Mouse (Mus musculus) neural tube, embryonic 15.5 days (tissue): ENCODE data around the gene Pkig. TPM values are rescaled to one million over a fixed set of nuclear protein-coding genes. Genes with fewer than 3 reads are reported as not detected.

Experiments used
- ATAC-seq: fragments of 200-750 bp; cut with Nextera tagmentation; 2 replicates; pipeline ENCODE4 v1.8.0; 2017; ENCODE audit warnings: mild to moderate bottlenecking, moderate TSS enrichment, moderate library complexity; ENCODE audit not compliant: low FRiP score
- H3K27ac ChIP-seq: fragments of 300-500 bp; sonication (generic); replicated peaks from 2 replicates; pipeline ENCODE4 v1.5.1; 2015; ENCODE audit warnings: mild to moderate bottlenecking, inconsistent platforms
- H3K27me3 ChIP-seq: fragments of 300-500 bp; sonication (generic); replicated peaks from 2 replicates; pipeline ENCODE4 v1.6.1; 2015; ENCODE audit warnings: inconsistent platforms
- H3K36me3 ChIP-seq: fragments of 300-500 bp; sonication (generic); 2 replicates; pipeline ENCODE4 v1.6.1; 2015; ENCODE audit warnings: inconsistent platforms
- H3K4me1 ChIP-seq: fragments of 300-500 bp; sonication (generic); 2 replicates; pipeline ENCODE4 v1.6.1; 2015; ENCODE audit warnings: inconsistent platforms
- H3K4me2 ChIP-seq: fragments of 300-500 bp; sonication (generic); 2 replicates; pipeline ENCODE4 v1.6.1; 2015; ENCODE audit warnings: inconsistent platforms, mild to moderate bottlenecking, moderate library complexity
- H3K4me3 ChIP-seq: fragments of 300-500 bp; sonication (generic); replicated peaks from 2 replicates; pipeline ENCODE4 v1.5.1; 2015; ENCODE audit warnings: mild to moderate bottlenecking, inconsistent platforms
- H3K9ac ChIP-seq: fragments of 300-500 bp; sonication (generic); replicated peaks from 2 replicates; pipeline ENCODE4 v1.6.1; 2015; ENCODE audit warnings: mild to moderate bottlenecking, inconsistent platforms
- H3K9me3 ChIP-seq: fragments of 300-500 bp; sonication (generic); replicated peaks from 2 replicates; pipeline ENCODE4 v1.6.1; 2016; ENCODE audit warnings: inconsistent platforms
- WGBS: fragments of 180-500 bp; shearing (Covaris S2); methylation state at CpG from one replicate; pipeline ENCODE4 v1.1.7; 2015; ENCODE audit warnings: mixed read lengths; 5-methylcytosine and 5-hydroxymethylcytosine counted together
- polyA plus RNA-seq: library from polyadenylated mRNA; unstranded; fragments of >200 nt; fragmentation: Nextera tagmentation; extraction: Ambion mirVana; gene quantifications from 2 replicates; pipeline ENCODE4 v1.2.1, GENCODE M21; 2015

Gene Pkig
- polyA plus RNA-seq, 1 experiment from 2014 or later, result 107 TPM

DNA sequence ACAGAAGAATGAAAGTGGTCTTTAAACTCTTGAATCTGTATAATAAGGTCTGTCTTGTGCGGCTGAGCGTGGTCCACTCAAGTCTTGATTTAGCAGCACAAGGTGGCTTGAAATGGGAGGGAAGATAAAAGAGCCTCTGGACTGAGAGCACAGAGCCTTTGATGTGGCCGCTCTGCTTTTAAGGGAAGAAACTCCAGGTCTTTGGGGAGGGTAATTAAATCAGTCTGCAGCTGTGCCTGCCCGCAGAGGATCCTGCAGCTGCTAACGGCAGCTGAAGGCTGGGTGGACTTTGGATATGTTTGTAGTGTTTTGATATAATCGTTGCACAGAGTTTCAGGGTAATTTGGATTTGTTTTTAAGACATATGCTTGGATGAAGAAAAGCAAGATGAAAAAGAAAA is 58.7 kb downstream of the Pkig start:
- no peak overlapping the region for H3K9ac ChIP-seq

DNA sequence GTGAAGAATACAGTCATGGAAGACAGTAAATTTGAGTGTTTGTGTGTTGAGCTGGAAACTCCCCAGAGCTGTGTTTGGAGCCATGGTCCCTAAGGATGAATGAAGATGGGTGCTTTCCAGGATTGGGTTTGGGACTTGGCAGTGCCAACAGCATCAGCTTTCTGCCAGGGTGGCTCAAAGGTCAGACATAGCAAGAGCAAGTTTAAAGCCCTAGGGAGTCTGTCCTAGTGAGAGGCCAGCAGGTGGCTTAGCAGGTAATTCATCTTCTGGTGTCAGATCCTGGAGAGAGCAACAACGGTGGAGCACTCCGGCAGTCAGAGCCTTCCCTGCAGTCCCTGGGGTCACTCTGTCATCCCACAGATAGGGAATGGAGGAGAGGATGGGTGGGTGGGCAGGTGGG is 60.3 kb downstream of the Pkig start:
- no peak overlapping the region; the same call in 1 of the 2 replicates for H3K27ac ChIP-seq
- no peak overlapping the region for H3K9ac ChIP-seq
- no peak for ATAC-seq
- H3K9me3 ChIP-seq, result no peaks in the 10 kb centered on the region
- no peaks in the 10 kb centered on the region for H3K27me3 ChIP-seq
- H3K36me3 ChIP-seq, result no peaks in the 10 kb centered on the region; the same call in 1 of the 2 replicates
- no peak overlapping the region for H3K4me2 ChIP-seq
- no peak overlapping the region for H3K4me3 ChIP-seq
- H3K4me1 ChIP-seq, result peaks cover 25% of the 10 kb centered on the region
- WGBS, result 10% methylated on average over 2 of the region's 2 CpGs

More for the DNA sequence above, 58.7 kb downstream of the Pkig start:
- Histone ChIP-seq H3K27ac (no peak overlapping the region), H3K4me3 (no peak overlapping the region), H3K27me3 (no peaks in the 10 kb centered on the region), H3K9me3 (no peaks in the 10 kb centered on the region), H3K4me1 (peaks cover 12% of the 10 kb centered on the region), H3K36me3 (no peaks in the 10 kb centered on the region), H3K4me2 (no peak overlapping the region)
- no peak for ATAC-seq
- 10% methylated on average over 6 of the region's 6 CpGs for WGBS

DNA sequence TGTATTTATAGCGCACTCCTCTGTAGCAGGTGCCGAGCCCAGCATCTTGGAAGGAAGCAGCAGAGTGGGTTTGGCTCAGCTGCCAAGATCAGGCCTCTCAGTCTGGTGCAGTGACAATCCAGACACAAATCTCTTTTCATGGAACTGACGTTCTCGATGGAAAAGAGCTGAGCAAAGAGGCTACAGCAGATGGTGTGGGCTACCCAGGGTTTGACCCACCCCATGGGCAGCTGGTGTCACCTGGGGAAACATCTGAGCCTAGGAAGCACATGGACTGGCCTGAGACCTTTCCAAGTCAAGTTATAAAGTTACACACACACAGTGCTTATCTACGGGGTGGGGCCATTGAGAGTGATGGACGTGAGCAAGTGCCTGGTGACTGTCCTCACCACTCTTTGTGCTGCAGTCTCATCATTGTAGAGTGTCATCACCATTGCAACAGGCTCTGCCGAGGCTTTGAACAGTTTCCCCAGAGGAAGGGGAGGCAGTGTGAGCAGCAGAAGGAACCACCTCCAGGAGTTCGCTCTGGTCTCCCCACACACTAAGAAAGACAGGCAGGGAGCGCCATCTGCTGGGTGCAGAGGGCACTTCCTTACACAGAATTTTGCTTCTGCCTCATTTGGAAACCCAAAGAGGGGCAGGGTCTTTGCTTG is 60.9 kb downstream of the Pkig start:
- H3K9me3 ChIP-seq, result no peaks in the 10 kb centered on the region
- H3K27me3 ChIP-seq, result no peaks in the 10 kb centered on the region
- 29% methylated on average over 9 of the region's 9 CpGs for WGBS
- H3K4me2 ChIP-seq, result no peak overlapping the region
- H3K4me3 ChIP-seq, result no peak overlapping the region
- ATAC-seq, result peak; percentile 86
- no peak overlapping the region for H3K9ac ChIP-seq
- H3K27ac ChIP-seq, result no peak overlapping the region; the same call in 1 of the 2 replicates
- no peaks in the 10 kb centered on the region; the same call in 1 of the 2 replicates for H3K36me3 ChIP-seq
- H3K4me1 ChIP-seq, result peaks cover 25% of the 10 kb centered on the region

DNA sequence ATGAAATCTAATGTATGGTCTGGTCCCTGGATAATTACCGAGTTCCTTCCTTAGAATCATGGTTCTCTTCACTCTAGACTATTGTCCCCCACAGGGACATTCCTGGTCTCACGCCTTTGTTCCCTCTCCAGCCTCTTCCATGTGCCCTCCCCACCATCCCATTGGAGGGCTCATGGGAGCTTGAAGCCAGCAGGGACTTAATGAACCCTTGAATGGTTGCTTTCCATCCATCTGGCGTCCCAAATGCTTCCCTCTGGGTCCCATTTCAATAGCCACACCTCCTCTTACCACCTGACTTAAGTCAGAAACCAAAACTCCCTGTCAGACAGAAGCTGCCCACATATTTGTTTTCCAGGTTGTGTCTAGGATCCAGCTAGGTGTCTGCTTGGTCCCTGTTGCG is 61.4 kb downstream of the Pkig start:
- Histone ChIP-seq H3K27ac (no peak overlapping the region), H3K4me3 (no peak overlapping the region), H3K9me3 (no peaks in the 10 kb centered on the region), H3K4me2 (no peak overlapping the region), H3K4me1 (peaks cover 25% of the 10 kb centered on the region), H3K27me3 (no peaks in the 10 kb centered on the region), H3K9ac (no peak overlapping the region), H3K36me3 (no peaks in the 10 kb centered on the region; the same call in 1 of the 2 replicates)
- WGBS, result 41% methylated on average over 4 of the region's 4 CpGs
- peak; percentile 18; the same call in 1 of the 2 replicates for ATAC-seq

DNA sequence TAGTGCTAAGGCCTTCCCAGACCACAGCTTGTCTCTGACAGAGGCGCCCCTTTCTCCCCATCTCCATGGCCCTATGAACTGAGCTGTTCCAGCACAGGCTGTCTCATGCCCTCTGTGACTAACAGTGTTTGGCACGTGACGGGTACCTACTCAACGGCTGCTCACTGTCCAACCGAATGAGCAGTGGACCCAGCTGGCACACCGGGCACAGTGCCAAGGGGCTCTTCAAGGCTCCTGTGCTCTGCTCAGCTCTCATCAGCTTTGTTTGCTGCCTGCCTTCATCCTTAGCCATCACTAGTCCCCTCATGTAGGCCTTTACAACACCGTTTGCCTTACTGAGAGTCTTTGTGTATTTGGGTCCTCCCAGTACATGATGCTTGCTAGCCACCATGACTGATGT is 64.4 kb downstream of the Pkig start:
- H3K27ac ChIP-seq, result peak overlapping the region; percentile 71
- H3K36me3 ChIP-seq, result no peaks in the 10 kb centered on the region; the same call in 1 of the 2 replicates
- H3K9ac ChIP-seq, result no peak overlapping the region
- no peak overlapping the region for H3K4me2 ChIP-seq
- peaks cover 31% of the 10 kb centered on the region for H3K4me1 ChIP-seq
- H3K9me3 ChIP-seq, result no peaks in the 10 kb centered on the region
- ATAC-seq, result peak; percentile 48; the same call in 1 of the 2 replicates
- H3K4me3 ChIP-seq, result no peak overlapping the region
- WGBS, result 37% methylated on average over 7 of the region's 7 CpGs
- H3K27me3 ChIP-seq, result no peaks in the 10 kb centered on the region

DNA sequence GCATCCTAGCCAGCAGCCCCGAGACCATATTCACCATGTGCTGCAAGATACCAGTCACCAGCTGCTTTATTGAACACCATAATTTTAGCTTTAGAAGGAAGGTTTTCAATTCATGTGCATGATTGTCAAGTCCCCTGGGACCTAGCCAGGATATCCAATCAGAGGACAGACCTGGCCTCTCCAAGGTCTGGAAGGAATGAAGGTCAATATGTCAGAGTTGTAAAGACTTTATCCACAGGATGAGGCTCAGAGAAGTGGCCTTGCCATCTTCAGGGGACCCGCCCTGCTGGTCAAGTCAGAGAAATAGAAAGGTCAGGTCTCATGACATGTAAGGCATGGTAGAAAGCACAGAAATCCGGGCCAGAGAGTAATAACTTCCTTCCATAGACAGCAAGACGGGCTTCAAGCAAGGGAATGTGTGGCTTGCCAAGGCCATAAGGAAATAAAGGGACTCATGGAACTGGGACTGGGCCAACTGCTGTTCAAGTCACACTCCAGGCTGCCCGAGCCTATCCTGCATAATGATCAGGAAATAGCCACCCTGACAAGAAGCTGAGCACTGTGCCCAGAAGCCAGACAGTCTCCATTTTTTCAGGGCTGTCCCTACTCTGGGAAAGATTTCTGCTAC is 68.7 kb downstream of the Pkig start:
- no peak overlapping the region for H3K9ac ChIP-seq
- H3K27ac ChIP-seq, result no peak overlapping the region
- WGBS, result 62% methylated on average over 5 of the region's 5 CpGs
- no peaks in the 10 kb centered on the region for H3K27me3 ChIP-seq
- no peaks in the 10 kb centered on the region; the same call in 1 of the 2 replicates for H3K36me3 ChIP-seq
- no peaks in the 10 kb centered on the region for H3K9me3 ChIP-seq
- no peak overlapping the region for H3K4me3 ChIP-seq
- H3K4me2 ChIP-seq, result no peak overlapping the region
- no peak for ATAC-seq
- peaks cover 21% of the 10 kb centered on the region for H3K4me1 ChIP-seq

DNA sequence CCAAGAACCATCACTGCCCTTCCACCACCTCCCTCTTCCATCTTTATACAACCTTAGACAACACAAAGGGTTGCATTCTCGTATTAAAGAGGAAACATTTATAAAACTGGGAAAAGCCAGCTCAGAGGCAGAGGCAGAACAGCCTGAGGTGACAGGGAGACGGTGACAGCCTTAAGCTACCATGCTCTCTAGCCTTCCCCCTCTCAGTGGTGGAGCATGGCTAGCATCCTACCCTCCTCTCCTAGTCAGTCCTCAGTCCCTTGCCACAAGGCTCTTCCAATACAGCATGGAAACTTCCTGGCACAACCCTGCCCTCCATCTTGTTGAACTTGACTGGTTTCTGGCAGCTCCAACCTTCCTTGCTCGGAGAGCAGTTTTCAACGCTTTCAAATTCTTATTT is 70.1 kb downstream of the Pkig start:
- Histone ChIP-seq H3K36me3 (no peaks in the 10 kb centered on the region; the same call in 1 of the 2 replicates), H3K4me1 (peaks cover 8% of the 10 kb centered on the region; the same call in 1 of the 2 replicates), H3K9ac (no peak overlapping the region), H3K9me3 (no peaks in the 10 kb centered on the region), H3K4me2 (no peak overlapping the region), H3K27ac (no peak overlapping the region), H3K27me3 (no peaks in the 10 kb centered on the region), H3K4me3 (no peak overlapping the region)
- no peak for ATAC-seq
- WGBS, result 88% methylated on average over 4 of the region's 4 CpGs

DNA sequence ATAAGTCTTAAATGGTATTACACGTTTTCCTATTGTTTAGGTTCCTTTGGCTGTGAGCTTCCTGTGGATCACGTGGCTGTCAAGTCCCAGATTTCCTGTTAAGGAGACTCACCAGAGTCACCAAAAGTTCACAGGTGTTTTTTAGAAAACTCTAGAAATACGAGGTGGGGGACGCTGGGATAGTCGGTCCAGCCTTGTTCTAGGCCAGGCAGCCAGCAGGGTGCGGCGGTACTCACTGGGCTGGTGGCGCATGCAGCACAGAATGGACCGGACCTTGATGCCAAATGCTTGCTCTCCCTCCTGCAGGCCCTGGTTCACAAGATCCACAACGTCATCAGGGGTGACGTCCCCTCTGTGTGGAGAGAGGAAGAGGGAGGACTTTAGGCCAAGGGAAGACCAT is 73.8 kb downstream of the Pkig start:
- Histone ChIP-seq H3K36me3 (no peaks in the 10 kb centered on the region; the same call in 1 of the 2 replicates), H3K4me3 (no peak overlapping the region), H3K9ac (no peak overlapping the region), H3K9me3 (no peaks in the 10 kb centered on the region), H3K4me1 (0 out of 2 replicates have a peak, but pooled peaks cover under 1% of the 10 kb centered on the region), H3K27me3 (no peaks in the 10 kb centered on the region), H3K27ac (no peak overlapping the region), H3K4me2 (no peak overlapping the region)
- ATAC-seq, result no peak
- 87% methylated on average over 11 of the region's 11 CpGs for WGBS

DNA sequence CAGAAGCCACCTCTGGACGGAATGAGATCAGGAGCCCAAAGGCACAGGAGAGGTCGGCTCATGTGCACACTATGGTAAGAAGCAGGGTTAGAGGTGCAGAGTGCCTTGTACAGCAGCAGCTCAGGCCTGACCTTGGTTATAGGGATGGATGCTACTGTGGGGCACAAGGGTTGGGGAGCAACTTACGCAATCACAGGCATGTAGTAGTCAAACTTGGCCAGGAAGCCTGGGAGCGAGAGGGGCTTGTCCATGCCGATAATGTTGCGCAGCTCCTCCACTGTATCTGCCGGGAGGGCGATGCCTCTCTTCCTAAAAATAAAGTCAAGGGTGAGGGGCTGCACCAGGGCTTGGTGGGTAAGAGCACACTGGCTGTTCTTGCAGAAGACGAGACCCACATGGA is 77.0 kb downstream of the Pkig start:
- ATAC-seq, result no peak
- no peak overlapping the region for H3K27ac ChIP-seq
- no peaks in the 10 kb centered on the region; the same call in 1 of the 2 replicates for H3K36me3 ChIP-seq
- H3K4me2 ChIP-seq, result no peak overlapping the region
- WGBS, result 92% methylated on average over 9 of the region's 9 CpGs
- H3K27me3 ChIP-seq, result no peaks in the 10 kb centered on the region
- H3K9ac ChIP-seq, result no peak overlapping the region
- H3K4me3 ChIP-seq, result no peak overlapping the region
- no peaks in the 10 kb centered on the region for H3K4me1 ChIP-seq
- no peaks in the 10 kb centered on the region for H3K9me3 ChIP-seq

DNA sequence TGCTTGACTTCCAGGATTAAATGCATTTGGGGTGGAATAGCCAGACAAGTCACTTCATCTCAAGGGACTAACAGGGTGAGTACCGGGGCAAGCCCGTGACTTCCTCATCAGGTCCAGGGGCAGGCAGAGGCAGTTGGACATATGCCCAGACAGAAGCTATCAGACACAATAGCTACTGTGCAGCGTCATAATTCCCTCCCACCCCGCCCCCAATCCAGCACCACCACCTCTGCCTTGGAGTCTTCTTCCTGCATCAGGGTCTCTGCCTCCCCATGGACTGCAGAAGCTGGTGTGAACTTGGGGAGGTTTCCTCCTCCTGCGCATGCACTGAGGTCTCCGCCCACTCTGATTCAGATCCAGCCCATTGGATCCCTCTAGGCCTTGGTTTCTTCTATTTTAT is 77.8 kb downstream of the Pkig start:
- Histone ChIP-seq H3K36me3 (no peaks in the 10 kb centered on the region), H3K9ac (no peak overlapping the region), H3K4me2 (no peak overlapping the region), H3K27ac (no peak overlapping the region), H3K4me1 (no peaks in the 10 kb centered on the region), H3K9me3 (no peaks in the 10 kb centered on the region), H3K4me3 (no peak overlapping the region), H3K27me3 (no peaks in the 10 kb centered on the region)
- WGBS, result 71% methylated on average over 6 of the region's 6 CpGs
- no peak for ATAC-seq

DNA sequence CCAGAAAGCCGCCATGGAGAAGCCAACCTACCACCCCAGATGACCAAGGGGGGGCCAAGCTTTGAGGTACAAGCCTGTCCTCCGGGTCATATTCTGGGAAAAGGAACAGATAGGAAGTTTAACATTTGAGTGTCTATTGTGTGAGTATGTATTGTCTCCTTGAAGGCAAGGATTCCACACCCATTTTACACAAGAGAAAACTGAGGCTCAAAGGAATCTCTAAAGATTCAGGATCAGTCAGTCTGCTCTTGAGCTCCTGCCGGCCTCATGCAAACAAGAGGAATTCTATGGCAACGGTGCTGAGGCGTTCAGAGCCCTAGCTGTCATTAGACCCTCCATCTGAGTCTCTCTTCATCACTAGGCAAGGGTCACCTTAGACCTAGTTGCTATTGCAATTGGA is 84.5 kb downstream of the Pkig start:
- no peaks in the 10 kb centered on the region for H3K36me3 ChIP-seq
- H3K4me3 ChIP-seq, result no peak overlapping the region
- H3K9me3 ChIP-seq, result no peaks in the 10 kb centered on the region
- no peak overlapping the region for H3K27ac ChIP-seq
- H3K4me1 ChIP-seq, result no peaks in the 10 kb centered on the region
- ATAC-seq, result no peak
- no peaks in the 10 kb centered on the region for H3K27me3 ChIP-seq
- no peak overlapping the region for H3K9ac ChIP-seq
- H3K4me2 ChIP-seq, result no peak overlapping the region
- WGBS, result 75% methylated on average over 5 of the region's 5 CpGs

DNA sequence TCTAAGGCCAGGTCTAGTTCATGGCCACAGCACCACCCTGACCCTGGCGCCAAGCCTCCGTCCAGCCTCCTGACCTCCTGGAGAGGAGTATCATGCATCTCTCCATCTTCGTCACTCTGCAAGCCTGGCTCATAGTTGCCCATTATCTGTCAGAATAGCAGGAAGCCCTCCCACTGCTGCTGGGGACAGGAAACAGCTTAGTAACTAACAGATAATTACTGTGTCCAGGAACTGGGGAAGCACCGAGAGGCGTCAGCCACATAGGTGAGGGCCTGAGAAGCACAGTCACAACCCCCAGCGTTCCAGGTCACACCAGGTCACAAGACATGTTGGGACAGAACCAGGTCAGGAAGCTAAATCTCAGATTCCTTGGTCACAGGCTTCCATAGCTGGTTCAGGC is 85.2 kb downstream of the Pkig start:
- Histone ChIP-seq H3K4me1 (no peaks in the 10 kb centered on the region), H3K27me3 (no peaks in the 10 kb centered on the region), H3K36me3 (no peaks in the 10 kb centered on the region), H3K9me3 (no peaks in the 10 kb centered on the region), H3K9ac (no peak overlapping the region), H3K27ac (no peak overlapping the region), H3K4me3 (no peak overlapping the region), H3K4me2 (no peak overlapping the region)
- ATAC-seq, result no peak
- WGBS, result 61% methylated on average over 6 of the region's 6 CpGs
